Mouse (Mus musculus) CH12F3 (cell line): ENCODE results near the gene Dnajc11.

Experiments
- in situ Hi-C: fragments of 300-500 bp; cut with MboI; formaldehyde crosslinking; loops from 2 replicates; pipeline ENCODE4 v1.14.3; 2020; ENCODE audit warnings: low sequenced_read_pairs

Dnajc11 gene

GRCm38 (mm10) chr4:151932576-151933504, 651 bp upstream of the Dnajc11 start:
- in situ Hi-C loops, result no loop called here

GRCm38 (mm10) chr4:151934215-151934572, 703 bp downstream of the Dnajc11 start:
- in situ Hi-C loops, result no loop called here

- in situ Hi-C loops, result no loop called here
Measured at GRCm38 (mm10) chr4:151937441-151937840, 4.0 kb downstream of the Dnajc11 start.

- in situ Hi-C loops, result no loop called here
Measured at GRCm38 (mm10) chr4:151938089-151938488, 4.6 kb downstream of the Dnajc11 start.

GRCm38 (mm10) chr4:151946211-151946610, 12.7 kb downstream of the Dnajc11 start:
- in situ Hi-C loops, result no loop called here

- in situ Hi-C loops, result no loop called here
Measured at GRCm38 (mm10) chr4:151948497-151949471, 15.3 kb downstream of the Dnajc11 start.

GRCm38 (mm10) chr4:151953209-151953608, 19.7 kb downstream of the Dnajc11 start:
- in situ Hi-C loops, result no loop called here

- in situ Hi-C loops, result no loop called here
Measured at GRCm38 (mm10) chr4:151955791-151956190, 22.3 kb downstream of the Dnajc11 start.

GRCm38 (mm10) chr4:151957584-151958315, 24.3 kb downstream of the Dnajc11 start:
- in situ Hi-C loops, result no loop called here

GRCm38 (mm10) chr4:151959849-151960512, 26.5 kb downstream of the Dnajc11 start:
- in situ Hi-C loops, result no loop called here

- in situ Hi-C loops, result no loop called here
Measured at GRCm38 (mm10) chr4:151960513-151960854, 27.0 kb downstream of the Dnajc11 start.

GRCm38 (mm10) chr4:151962817-151963216, 29.3 kb downstream of the Dnajc11 start:
- in situ Hi-C loops, result no loop called here

- in situ Hi-C loops, result no loop called here
Measured at GRCm38 (mm10) chr4:151968204-151968921, 34.9 kb downstream of the Dnajc11 start.

- in situ Hi-C loops, result no loop called here
Measured at GRCm38 (mm10) chr4:151972221-151972967, 38.9 kb downstream of the Dnajc11 start.

- in situ Hi-C loops, result no loop called here
Measured at GRCm38 (mm10) chr4:151975441-151975840, 42.0 kb downstream of the Dnajc11 start.

- in situ Hi-C loops, result no loop called here
Measured at GRCm38 (mm10) chr4:151977748-151978147, 44.3 kb downstream of the Dnajc11 start.

GRCm38 (mm10) chr4:151980699-151981098, 47.2 kb downstream of the Dnajc11 start:
- in situ Hi-C loops, result no loop called here

- in situ Hi-C loops, result no loop called here
Measured at GRCm38 (mm10) chr4:151981363-151981762, 47.9 kb downstream of the Dnajc11 start.

- in situ Hi-C loops, result no loop called here
Measured at GRCm38 (mm10) chr4:151983043-151983442, 49.6 kb downstream of the Dnajc11 start.
